Mouse (Mus musculus) cerebellum, adult 11-12 months (tissue): ENCODE results near the gene Atrnl1.
"Not testable (repeated sequence)": the region's sequence is repeated elsewhere in the genome, so short reads cannot be mapped to it uniquely, and the experiment has no call there.

Experiments
- DNase-seq: peaks from one replicate; pipeline ENCODE4 v3.0.0; 2022

Atrnl1 gene

DNA sequence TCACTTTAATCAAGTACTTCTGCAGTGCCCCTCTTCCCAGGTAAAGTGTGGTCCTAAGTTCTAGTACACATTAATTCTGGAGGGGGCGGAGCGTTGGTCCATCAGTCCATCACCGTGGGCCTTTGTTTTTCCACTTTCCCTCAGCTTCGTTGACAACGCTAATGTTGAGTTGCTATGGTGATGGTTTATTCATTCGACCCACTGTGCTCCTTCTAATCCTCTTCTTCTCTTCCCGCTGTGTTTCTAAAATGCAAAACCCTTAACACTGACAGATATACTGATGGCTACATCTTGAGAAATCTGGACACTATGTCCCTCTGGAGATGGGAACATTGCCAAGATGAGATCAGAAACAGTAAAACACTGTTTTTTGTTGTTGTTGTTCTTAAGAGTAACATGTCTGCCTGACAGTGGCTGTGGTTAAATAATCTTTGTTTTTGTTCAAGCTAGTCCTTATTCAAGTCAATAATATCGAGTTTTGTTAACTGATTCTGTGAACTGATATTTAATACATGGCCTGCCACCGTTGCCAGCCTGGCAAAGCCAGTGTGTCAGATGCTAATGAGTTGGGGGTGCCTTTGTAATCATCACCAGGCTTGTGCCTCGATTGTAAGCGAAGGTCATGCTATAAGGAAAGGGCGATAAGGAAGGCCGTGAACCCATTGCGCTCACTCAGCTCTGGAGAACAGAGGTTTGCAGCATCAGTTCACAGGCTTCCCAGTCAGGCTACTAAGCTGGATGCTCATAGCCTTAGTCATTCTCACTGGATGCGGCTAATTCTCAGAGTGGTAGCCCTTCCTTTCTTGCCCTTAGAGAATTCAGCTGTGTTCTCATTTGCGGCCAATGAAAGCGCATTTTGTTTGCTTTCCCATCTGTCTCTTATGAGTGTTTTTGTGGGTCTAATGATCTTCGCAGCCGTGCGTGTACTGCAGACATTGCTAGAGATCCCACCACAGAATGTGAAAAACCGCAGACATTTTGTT is 375.4 kb downstream of the Atrnl1 start:
- no peak for DNase-seq

DNA sequence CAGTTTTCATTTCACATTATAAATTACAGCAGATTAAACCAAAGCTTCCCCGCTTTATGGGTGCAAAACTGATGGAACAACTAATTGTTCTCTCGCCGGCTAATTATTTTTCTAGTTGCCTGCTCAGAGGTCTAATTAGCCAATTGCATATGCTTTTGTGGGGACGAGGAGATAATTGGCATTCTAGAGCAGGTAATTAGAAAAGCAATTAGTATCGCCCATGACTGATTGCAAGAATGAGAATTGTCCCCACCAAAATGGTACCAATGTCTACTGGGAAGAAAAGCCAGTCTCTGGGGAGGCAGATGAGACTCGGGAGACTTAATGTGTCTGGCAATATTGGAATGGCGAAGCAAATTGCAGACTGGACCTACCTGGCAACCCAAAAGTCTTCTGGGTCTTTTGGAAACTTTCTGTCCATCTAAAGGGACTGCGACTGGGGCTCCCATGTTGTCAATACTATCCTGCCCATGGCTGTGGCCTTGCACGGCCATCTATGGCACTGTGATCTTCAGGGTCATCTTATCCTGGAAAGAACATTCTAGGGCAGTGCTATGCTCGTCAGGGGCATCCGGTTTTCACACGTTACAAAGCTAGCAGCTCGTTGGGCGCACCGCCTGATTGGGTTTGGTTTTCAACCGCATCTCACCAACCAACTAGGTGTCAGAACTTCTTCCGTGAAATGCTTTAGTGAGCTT is 377.0 kb downstream of the Atrnl1 start:
- no peak for DNase-seq

GRCm38 (mm10) chr19:57988559-57989093 is 377.8 kb downstream of the Atrnl1 start:
- DNase-seq, result no peak

GRCm38 (mm10) chr19:57991099-57991760 is 380.4 kb downstream of the Atrnl1 start:
- DNase-seq, result no peak

GRCm38 (mm10) chr19:57994174-57994833 is 383.5 kb downstream of the Atrnl1 start:
- DNase-seq, result not testable (repeated sequence)

DNA sequence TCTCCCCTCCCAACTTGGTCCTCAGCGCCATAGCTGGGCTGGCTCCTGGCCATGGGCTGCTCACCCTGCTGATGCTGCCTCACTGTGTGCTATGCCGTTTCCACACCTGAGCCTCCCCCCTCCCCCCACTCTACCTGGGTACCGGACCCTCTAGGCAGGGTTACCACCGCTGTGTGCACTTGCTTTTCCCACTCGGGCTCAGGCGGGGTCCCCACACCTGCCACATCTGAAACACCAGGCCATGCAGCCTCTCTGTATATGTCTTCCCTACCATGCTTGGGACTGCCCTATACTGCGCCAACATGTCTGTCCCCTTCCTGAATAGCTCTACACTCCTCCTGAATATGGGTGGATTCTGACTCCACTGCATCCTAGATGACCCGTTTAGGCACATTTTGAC is 384.2 kb downstream of the Atrnl1 start:
- DNase-seq, result no peak

DNA sequence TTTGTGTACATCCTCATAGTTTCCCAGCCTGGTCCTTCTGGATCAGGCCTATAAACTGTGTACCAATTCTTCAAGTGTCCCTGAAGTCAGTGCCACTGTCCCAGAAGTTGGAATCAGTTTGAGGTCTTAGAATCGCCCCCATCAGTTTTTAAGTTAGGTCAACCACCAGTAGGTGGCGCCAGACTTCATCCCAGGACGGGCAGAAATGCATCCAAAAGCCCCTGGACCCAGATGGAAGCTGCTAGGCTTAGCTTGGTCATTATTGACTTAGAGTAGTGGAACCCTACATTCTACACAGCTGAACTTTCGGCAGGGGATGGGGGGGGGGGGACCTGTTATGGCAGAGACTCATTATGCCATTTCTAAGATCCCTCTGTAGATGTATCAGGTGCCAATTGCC is 387.1 kb downstream of the Atrnl1 start:
- no peak for DNase-seq

DNA sequence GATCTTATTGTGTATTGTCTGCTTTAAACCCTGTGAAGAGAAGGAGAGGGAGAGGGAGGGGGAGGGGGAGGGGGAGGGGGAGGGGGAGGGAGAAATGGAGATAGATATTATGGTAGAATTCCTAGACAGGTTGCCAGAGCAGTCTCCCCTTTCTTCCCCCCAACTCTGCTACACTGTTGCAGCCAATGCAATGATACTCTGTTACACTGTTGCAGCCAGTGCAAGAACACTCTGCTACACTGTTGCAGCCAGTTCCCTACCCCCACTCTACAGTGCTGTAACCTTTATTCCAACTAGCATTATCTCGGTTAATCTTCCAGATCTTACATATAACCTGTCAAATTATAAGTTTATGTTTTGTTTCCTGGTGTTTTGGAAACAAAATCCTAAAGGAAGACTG is 400.8 kb downstream of the Atrnl1 start:
- no peak for DNase-seq

DNA sequence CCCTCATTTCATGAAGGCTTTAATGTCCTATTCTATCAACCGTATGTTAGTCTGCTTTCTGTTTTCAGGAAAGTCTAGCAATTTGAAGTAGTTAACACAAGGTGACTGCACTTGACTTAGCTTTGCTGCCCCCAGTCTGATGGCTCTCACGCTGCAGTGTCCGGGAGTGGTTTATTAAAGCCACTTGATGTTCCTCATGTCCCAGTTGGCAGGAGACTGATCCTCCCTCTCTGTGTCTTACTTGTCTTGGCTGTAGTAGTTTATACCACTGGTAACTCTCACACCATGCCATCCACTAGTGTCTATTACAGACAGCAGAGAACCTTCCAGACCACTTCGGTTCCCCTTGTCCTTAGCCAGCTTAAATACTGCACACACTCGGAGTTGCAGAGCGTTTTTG is 404.9 kb downstream of the Atrnl1 start:
- no peak for DNase-seq

DNA sequence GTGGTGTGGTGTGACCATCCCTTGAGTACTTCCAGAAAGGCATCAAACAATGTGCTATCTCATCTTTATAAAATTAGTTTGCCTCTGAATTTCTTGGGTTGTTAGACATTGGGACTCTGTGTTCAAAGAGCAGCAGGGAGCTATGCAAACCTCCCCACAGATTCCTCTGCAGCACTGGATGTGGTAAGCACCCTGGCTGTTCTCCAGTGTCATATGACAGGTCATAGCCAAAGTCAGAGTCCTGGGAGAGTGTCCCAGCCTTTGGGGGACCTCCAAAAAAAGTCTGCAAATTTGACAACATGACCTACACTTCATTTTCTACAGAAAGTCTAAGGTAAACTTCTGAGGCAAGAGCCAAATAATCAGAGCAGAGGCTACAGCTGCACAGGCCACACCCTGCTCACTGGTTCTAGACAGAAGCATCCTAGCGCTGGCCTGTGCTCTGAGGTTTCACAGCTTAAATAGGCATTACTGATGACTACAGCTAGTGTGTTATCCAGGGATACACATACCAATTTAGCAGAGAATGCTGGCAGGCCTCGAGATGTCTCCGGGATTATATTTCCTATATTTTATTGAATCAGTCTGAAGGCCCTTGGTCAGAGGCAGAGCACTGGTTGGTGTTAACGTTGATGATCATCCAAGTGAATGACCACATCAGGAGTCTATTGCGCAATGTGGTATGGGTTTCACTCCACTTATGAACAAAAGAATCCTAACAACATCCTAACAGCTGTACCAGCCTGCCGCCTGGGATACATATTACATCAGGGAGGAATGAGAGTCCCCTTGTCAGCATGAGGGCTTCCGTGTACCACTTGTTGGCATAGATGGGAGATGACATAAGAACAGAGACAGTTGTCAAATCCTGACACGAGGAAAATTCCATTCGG is 406.0 kb downstream of the Atrnl1 start:
- DNase-seq, result no peak

DNA sequence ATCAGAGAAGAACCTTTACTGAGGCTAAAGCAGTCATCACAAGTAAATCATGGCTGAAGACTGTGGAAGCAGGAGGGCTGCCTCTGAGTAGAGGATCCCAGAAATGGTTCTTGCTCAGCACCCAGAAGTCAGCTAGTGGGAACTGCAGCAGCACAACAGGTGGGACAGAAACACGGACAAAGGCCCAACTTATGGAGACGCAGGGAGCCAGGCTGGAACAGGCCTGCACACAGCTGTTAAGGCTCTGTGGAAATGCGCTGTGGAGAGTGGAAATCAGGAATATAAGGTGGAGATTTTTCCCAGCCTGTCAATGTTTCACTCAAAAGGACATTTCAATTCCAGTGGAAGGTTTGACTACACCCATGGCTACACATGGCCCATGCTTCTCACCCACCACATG is 406.6 kb downstream of the Atrnl1 start:
- DNase-seq, result no peak

DNA sequence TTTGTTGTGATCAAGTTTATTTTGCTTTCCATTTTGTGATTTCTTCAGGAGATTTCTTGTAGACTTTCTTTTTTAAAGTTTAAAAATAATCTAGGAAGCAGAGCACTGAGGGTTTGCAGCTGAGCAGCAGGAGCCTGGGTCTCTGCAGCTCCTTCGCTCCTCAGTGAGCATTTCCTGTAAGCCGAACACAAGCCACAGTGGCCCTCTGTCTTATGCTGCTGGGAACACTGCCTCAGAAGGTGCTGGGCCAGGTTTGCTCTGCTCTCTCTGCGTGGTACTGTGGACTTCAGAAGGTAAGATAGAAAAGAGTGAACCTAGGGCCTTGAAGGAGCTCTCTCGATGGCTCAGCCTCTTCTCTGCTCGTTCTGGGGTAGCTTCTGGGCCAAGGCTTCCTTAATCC is 407.9 kb downstream of the Atrnl1 start:
- DNase-seq, result no peak

- DNase-seq, result no peak
Observed at GRCm38 (mm10) chr19:58021514-58022284, 410.9 kb downstream of the Atrnl1 start.

DNA sequence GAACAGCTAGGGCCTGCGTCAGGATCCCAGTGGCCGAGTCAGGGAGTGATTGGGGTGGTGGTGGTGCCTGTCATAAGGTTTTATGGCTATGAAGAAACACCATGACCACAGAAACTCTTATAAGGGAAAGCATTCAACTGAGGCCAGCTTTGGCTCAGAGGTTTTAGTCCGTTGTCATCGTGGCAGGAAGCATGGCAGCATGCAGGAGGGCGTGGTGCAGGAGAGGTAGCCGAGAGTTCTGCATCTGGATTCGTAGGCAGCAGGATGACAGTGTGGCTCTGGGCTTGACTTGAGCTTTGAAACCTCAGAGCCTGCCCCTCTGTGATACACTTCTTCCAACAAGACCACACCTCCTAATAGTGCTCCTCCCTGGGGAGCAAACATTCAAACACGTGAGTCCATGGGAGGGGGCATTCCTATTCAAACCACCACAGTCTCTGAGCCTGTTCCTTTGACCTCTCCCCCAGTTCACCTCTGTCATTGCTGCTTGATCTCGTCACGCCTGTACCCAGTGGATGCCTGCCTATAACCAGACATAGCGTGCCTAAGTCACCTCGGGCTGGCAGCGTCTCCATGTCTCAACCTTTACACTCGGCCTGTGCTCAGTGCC is 412.5 kb downstream of the Atrnl1 start:
- no peak for DNase-seq

DNA sequence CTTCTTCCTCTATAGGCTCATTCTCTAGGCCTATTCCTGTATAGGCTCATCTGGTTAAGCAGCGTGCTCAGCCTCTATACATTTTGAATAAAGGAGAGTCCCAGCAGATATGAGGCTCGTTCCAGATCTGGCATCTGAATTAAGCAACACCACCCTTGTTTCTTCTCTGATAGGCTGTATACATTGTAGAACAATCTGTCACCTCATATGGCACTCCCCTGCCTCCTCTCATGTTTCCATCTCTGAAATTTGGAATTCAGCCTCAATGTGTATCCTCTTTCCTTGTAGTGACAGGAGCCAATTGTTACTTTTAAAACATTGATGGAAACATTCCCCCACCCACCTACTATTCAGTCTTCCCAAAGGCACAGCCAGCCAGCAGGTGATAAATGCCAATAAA is 414.2 kb downstream of the Atrnl1 start:
- DNase-seq, result no peak

DNA sequence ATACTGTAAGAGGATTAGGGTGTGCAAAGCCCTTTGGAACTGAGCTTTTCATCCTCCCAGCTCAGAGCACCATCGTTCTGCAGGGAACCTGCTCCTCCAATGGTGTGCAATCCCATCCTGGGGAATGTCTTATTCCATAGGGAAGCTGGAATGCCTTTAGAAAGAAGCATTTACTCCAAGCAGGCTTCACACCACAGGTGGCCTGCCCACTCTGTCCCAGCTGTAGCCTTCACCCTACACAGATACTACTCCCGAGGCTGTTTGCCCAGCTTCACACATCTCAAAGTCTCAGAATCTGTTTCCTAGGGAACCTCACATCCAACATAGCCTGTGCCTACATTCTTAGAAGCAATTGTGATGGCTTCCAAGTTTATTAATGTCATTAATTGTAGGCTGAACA is 418.8 kb downstream of the Atrnl1 start:
- no peak for DNase-seq

- no peak for DNase-seq
Observed at GRCm38 (mm10) chr19:58033241-58033640, 422.4 kb downstream of the Atrnl1 start.

DNA sequence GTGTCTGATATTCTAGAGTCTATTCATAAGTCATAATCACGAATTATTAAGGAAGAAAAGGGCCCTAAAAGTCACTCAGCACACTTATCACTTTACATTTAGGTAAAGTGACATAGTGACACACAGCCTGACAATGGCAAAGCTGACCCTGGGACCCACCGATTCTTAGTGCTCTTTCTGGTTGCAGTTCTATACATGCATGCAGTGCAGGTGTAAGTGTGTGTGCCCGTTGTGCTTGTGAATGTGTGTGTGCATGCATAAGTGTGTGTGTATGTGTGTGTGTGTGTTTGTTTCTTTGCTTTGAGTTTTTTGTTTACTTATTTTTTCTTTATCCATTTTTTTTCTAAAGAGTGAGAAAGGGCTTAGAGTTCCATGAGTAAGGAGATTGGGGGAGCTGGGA is 425.3 kb downstream of the Atrnl1 start:
- no peak for DNase-seq

GRCm38 (mm10) chr19:58043120-58043519 is 432.3 kb downstream of the Atrnl1 start:
- no peak for DNase-seq

- DNase-seq, result no peak
Observed at GRCm38 (mm10) chr19:58043550-58043949, 432.7 kb downstream of the Atrnl1 start.
